Mouse (Mus musculus) limb, embryonic 15.5 days (tissue): ENCODE results near the gene Psma5. TPM values are rescaled to one million over a fixed set of nuclear protein-coding genes. Genes with fewer than 3 reads are reported as not detected.

ENCODE experiments used
- ATAC-seq: fragments of 200-750 bp; cut with Nextera tagmentation; 2 replicates; pipeline ENCODE4 v1.8.0; 2017; ENCODE audit warnings: low read depth, moderate TSS enrichment; ENCODE audit not compliant: insufficient number of reproducible peaks, low FRiP score, low TSS enrichment
- H3K27ac ChIP-seq: fragments of 300-500 bp; sonication (generic); 2 replicates; pipeline ENCODE4 v1.5.1; 2015; ENCODE audit warnings: moderate library complexity, mild to moderate bottlenecking, inconsistent platforms
- H3K27me3 ChIP-seq: fragments of 300-500 bp; sonication (generic); 2 replicates; pipeline ENCODE4 v1.6.1; 2015; ENCODE audit warnings: inconsistent platforms
- H3K36me3 ChIP-seq: fragments of 300-500 bp; sonication (generic); 2 replicates; pipeline ENCODE4 v1.6.1; 2015; ENCODE audit warnings: inconsistent platforms
- H3K4me1 ChIP-seq: fragments of 300-500 bp; sonication (generic); 2 replicates; pipeline ENCODE4 v1.6.1; 2015; ENCODE audit warnings: inconsistent platforms
- H3K4me2 ChIP-seq: fragments of 300-500 bp; sonication (generic); 2 replicates; pipeline ENCODE4 v1.6.1; 2015; ENCODE audit warnings: mild to moderate bottlenecking, inconsistent platforms
- H3K4me3 ChIP-seq: fragments of 300-500 bp; sonication (generic); 2 replicates; pipeline ENCODE4 v1.5.1; 2015; ENCODE audit warnings: mild to moderate bottlenecking, inconsistent platforms
- H3K9ac ChIP-seq: fragments of 300-500 bp; sonication (generic); 2 replicates; pipeline ENCODE4 v1.6.1; 2015; ENCODE audit warnings: inconsistent platforms
- H3K9me3 ChIP-seq: fragments of 300-500 bp; sonication (generic); 2 replicates; pipeline ENCODE4 v1.6.1; 2016; ENCODE audit warnings: inconsistent platforms
- WGBS: fragments of 180-500 bp; shearing (Covaris S2); methylation state at CpG from one replicate; pipeline ENCODE4 v1.1.7; 2015; 5-methylcytosine and 5-hydroxymethylcytosine counted together
- polyA plus RNA-seq: library from polyadenylated mRNA; unstranded; fragments of >200 nt; fragmentation: Nextera tagmentation; extraction: Ambion mirVana; gene quantifications from 2 replicates; pipeline ENCODE4 v1.2.1, GENCODE M21; 2015

Psma5 gene
- 254 and 257 TPM in 2 replicates for polyA plus RNA-seq

DNA sequence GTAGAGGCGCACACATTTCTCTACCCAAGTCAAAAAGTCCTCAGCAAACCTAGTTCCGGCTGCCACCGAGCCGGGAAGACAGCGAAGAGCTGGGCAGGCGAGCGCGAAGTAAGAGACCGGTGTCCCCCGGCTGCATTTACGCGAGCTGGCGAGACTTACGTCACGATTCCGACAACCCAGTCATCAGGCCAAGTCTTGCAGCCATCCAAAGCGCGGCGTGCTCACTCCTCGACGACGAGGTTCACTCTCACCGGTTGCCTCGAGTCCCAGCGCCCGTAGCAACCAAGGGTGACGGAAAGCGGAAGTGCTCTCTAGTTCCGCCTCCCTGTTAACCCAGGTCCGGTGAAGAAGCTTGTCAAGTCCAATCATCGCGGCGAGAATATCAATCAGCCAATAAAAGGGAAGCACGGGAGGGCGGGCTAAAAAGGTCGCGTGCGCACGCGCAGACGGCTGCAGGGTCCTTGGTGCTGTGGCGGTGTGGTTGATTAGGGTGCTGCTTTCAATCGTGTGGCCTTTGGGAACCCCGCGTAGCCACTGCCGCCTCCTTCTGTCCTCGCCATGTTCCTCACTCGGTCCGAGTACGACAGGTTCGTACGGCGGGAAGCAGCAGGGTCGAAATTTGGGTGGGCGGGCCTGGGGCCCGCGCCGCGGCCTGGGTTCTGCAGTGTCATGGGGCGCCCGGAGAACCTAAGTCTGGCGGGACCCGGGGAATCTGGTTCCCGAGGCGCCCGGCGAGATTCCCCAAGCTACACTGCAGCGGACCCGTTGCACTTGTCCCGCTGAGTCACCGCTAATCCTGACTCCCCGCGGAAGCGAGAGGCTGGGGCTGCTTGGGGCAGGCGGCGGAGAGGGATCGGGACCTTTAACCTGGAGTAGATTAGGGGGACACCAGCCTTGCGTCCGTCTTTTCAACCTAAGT, at the start of gene Psma5:
Gene Psma5, plus strand, starts transcription at position 208 of the 919 bp plus-strand sequence.
- H3K9me3 ChIP-seq, result no peaks in the 10 kb centered on the region
- under 1% methylated on average over 79 of the region's 79 CpGs for WGBS
- peaks cover 7% of the 10 kb centered on the region for H3K36me3 ChIP-seq
- H3K4me1 ChIP-seq, result peaks cover 8% of the 10 kb centered on the region; the same call in 1 of the 2 replicates
- H3K4me2 ChIP-seq, result peak within 1 kb of the TSS; percentile 66
- peak within 1 kb of the TSS; percentile 62 for H3K9ac ChIP-seq
- peak within 1 kb of the TSS; percentile 53 for H3K4me3 ChIP-seq
- no peaks in the 10 kb centered on the region for H3K27me3 ChIP-seq
- peak; percentile 99 for ATAC-seq
- peak within 1 kb of the TSS; percentile 19 for H3K27ac ChIP-seq

DNA sequence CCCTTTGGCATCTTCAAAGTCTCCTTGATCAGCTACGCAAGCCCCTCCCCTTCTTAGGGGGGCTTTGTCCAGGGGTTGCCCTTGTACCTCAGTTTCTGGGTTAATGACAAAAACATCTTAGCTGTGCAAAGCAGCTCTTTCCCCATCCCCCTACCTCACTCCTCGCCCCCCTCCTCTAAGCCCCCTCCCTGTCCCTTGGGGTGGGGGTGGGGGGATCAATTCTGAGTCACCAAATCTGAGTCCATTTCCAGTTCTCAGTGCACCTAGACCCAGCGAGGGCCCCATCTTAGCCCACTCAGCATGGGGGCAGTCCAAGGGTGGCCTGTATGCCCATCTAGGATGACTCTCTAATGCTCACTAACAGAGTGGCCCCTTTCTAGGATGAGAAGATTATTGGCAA, 47.7 kb upstream of the Psma5 start:
- Histone ChIP-seq H3K4me1 (peaks cover 47% of the 10 kb centered on the region), H3K4me2 (peak overlapping the region; percentile 89), H3K36me3 (peaks cover 25% of the 10 kb centered on the region), H3K9me3 (no peaks in the 10 kb centered on the region), H3K9ac (peak overlapping the region; percentile 58; the same call in 1 of the 2 replicates), H3K4me3 (peak overlapping the region; percentile 62), H3K27ac (peak overlapping the region; percentile 93; the same call in 1 of the 2 replicates), H3K27me3 (no peaks in the 10 kb centered on the region)
- WGBS, result 60% methylated on average over 3 of the region's 3 CpGs
- no peak for ATAC-seq

DNA sequence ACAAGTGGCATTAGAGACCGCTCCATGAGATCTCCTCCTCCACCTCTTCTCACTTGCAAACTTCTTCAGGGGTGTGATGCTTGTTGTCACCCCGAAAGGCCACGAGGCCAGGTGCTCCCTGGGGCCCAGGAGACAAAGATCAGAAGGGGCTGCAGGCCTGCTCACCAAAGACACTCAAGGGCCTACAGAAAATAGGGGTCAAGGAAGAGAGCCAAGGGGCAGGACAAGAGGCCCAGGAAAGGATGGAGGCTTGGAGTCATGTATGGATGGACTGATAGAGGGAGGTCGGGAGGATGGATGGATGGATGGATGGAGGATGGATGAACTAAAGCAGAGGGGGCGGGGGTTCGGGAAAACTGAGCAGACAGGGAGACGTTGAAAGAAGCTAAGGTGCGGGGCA, 47.2 kb upstream of the Psma5 start:
- ATAC-seq, result no peak
- Histone ChIP-seq H3K36me3 (peaks cover 20% of the 10 kb centered on the region), H3K9me3 (no peaks in the 10 kb centered on the region), H3K4me2 (peak overlapping the region; percentile 89), H3K4me1 (peaks cover 45% of the 10 kb centered on the region), H3K4me3 (peak overlapping the region; percentile 62), H3K27me3 (0 out of 2 replicates have a peak, but pooled peaks cover 3% of the 10 kb centered on the region), H3K27ac (peak overlapping the region; percentile 93), H3K9ac (peak overlapping the region; percentile 58)
- 5% methylated on average over 8 of the region's 8 CpGs for WGBS

DNA sequence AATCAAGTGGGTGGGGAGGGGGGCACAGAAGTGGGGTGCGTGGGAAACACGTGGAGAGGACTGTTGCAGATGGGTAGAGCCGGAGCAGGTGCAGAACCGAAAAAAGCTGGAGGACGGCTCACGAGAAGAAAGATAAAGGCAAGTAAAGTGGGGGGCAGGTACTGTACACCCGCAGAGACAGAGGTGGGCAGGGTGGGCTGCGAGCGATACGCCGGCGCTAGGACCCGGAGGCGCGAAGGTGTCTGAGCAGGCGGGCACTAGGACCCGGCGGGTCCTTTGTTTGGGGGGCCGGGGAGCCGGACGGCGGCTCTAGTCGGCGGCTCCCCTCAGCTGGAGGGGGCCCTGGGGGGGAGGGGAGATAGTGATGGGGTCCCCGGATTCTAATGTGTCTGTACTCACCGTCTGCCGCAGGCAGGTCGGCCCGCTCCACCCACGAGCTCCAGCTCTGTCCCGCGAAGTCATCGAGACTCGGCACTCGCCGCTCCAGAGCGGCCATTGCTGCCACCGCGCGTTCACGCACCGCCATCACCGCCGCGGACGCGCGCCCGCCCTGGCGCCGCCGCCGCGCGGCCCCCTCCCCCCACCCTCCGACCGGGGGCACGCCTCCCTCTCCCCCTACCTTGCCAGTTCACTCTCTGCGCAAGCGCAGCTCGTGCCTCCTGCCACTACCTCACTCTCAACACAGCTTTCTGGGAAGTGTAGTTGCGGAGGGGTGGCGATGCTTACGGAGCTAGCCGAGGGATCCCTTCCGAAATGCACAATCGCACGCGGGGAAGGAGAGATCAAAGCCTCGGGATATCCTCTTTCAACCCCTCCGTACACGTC, 46.6 kb upstream of the Psma5 start:
- ATAC-seq, result peak; percentile 93

DNA sequence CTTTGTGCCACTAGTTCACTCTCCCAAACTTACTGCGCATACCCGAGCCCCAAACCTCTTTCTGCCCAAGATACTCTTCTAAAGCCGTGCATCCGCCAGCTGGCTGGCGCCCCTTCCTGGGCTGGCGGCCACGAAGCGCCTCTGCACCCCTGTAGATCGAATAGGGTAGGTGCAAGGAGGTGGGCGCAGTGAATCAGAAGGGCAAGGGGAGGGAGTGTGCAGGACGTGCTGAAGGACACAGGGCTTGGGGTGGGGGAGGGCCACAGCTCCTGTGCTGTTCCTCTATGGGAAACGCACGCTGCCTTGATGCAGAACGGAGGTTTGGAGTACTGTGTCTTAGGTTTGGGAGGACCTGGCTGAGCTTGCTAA, 46.0 kb upstream of the Psma5 start, which contains the start of gene Atxn7l2:
Gene Atxn7l2, minus strand, starts transcription at position 164 of the 369 bp plus-strand sequence.
- Histone ChIP-seq H3K36me3 (peaks cover 8% of the 10 kb centered on the region), H3K27ac (peak within 1 kb of the TSS; percentile 93), H3K9ac (peak within 1 kb of the TSS; percentile 58), H3K4me2 (peak within 1 kb of the TSS; percentile 89), H3K9me3 (no peaks in the 10 kb centered on the region), H3K27me3 (0 out of 2 replicates have a peak, but pooled peaks cover 3% of the 10 kb centered on the region), H3K4me3 (peak within 1 kb of the TSS; percentile 62), H3K4me1 (peaks cover 43% of the 10 kb centered on the region)
- 0% methylated on average over 14 of the region's 14 CpGs for WGBS
- ATAC-seq, result peak; percentile 72

More for the DNA sequence above, 46.6 kb upstream of the Psma5 start:
- H3K27me3 ChIP-seq, result 0 out of 2 replicates have a peak, but pooled peaks cover 3% of the 10 kb centered on the region
- H3K4me2 ChIP-seq, result peak overlapping the region; percentile 89
- H3K4me1 ChIP-seq, result peaks cover 43% of the 10 kb centered on the region
- H3K27ac ChIP-seq, result peak overlapping the region; percentile 93
- H3K9ac ChIP-seq, result peak overlapping the region; percentile 58
- under 1% methylated on average over 46 of the region's 72 CpGs for WGBS
- peaks cover 14% of the 10 kb centered on the region for H3K36me3 ChIP-seq
- H3K4me3 ChIP-seq, result peak overlapping the region; percentile 62
- no peaks in the 10 kb centered on the region for H3K9me3 ChIP-seq

DNA sequence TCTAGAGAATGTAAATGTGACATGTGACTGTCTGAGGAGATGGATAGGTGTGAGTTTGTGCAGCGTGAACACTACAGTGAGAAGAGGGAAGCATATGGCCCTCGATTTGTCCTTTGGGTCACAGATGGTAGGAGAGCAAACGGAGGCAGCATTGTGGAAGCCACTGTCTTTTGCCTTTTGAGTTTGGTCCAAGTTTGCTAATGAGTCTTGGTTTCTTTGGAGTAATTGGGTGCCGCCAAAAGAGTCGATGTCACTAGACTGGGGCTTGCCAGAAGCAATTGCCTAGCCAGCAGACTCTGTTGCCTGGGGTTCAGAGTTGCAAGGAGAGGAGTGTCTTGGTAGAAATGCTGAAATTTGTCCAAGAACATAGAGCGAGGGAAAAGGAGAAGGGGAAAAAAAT, 44.9 kb upstream of the Psma5 start:
- ATAC-seq, result no peak
- Histone ChIP-seq H3K4me3 (no peak overlapping the region), H3K4me2 (no peak overlapping the region), H3K9me3 (no peaks in the 10 kb centered on the region), H3K27ac (no peak overlapping the region), H3K4me1 (peaks cover 33% of the 10 kb centered on the region), H3K36me3 (no peaks in the 10 kb centered on the region; the same call in 1 of the 2 replicates), H3K9ac (no peak overlapping the region), H3K27me3 (0 out of 2 replicates have a peak, but pooled peaks cover 5% of the 10 kb centered on the region)
- 80% methylated on average over 6 of the region's 6 CpGs for WGBS

DNA sequence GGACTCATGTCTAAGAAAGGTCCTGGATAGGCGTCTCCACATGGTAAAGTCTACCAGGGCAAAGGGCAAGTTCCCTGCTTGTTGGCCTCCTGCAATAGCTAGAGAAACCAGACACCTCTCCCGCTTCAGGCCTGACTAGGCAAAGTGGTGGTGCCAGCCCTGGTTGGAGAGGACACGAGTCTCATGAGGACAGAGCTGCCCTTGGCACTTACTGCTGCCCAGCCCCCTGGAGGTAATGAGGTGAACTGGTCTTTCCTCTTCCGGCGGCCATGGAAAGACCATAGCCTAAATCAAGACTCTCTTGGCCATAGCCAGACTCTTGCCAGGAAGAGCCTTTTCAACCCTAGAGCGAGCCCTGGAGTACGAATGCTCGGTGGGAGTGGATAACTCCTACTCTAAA, 44.3 kb upstream of the Psma5 start:
- no peak overlapping the region for H3K4me3 ChIP-seq
- H3K27ac ChIP-seq, result no peak overlapping the region
- 0 out of 2 replicates have a peak, but pooled peaks cover 5% of the 10 kb centered on the region for H3K27me3 ChIP-seq
- H3K4me1 ChIP-seq, result peaks cover 27% of the 10 kb centered on the region
- no peak overlapping the region for H3K4me2 ChIP-seq
- no peaks in the 10 kb centered on the region for H3K9me3 ChIP-seq
- H3K9ac ChIP-seq, result no peak overlapping the region
- H3K36me3 ChIP-seq, result no peaks in the 10 kb centered on the region
- no peak for ATAC-seq
- 80% methylated on average over 8 of the region's 8 CpGs for WGBS

DNA sequence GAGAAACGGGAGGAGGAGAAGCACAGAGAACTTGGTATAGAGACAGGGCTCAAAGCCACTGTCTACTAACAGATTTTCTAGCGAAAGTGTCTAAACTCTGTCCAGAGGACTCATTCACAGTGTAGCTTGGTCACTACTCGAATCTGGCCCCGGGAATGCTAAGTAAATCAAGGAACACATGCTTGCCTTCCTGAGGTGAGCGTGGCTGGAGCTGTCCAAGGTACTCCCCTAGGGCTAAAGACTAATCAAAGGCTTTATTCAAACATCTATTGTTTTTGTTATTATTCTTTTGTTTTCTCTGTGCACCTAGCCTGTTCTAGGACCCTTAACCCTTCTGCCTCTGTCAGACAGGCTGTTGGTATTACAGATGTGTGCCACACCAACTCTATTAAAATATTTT, 42.0 kb upstream of the Psma5 start:
- Histone ChIP-seq H3K9ac (no peak overlapping the region), H3K27me3 (peaks cover 5% of the 10 kb centered on the region; the same call in 1 of the 2 replicates), H3K27ac (no peak overlapping the region), H3K9me3 (no peaks in the 10 kb centered on the region), H3K36me3 (no peaks in the 10 kb centered on the region), H3K4me3 (no peak overlapping the region), H3K4me2 (no peak overlapping the region), H3K4me1 (peaks cover 5% of the 10 kb centered on the region)
- 13% methylated on average over 5 of the region's 5 CpGs for WGBS
- ATAC-seq, result no peak

DNA sequence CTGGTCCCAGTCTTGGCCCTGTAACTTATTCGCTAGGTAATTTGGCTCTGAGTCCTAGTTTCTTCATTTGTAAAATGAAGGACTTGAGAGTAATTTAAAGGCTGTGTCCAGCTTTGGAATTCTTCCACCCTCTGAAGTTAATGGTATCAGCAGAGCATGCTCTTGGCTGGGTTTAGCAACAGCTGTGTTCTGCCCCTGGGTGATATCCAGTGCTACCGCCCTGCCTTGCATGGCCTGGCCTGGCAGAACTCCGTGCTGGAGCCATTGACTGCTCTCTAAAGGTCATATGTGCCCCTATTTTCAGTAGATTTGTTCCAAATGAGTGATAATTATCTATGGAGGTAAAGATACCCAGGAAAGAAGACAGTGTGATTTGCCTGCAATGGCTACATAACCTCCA, 36.1 kb upstream of the Psma5 start:
- Histone ChIP-seq H3K4me1 (peaks cover under 1% of the 10 kb centered on the region; the same call in 1 of the 2 replicates), H3K36me3 (no peaks in the 10 kb centered on the region), H3K27me3 (peaks cover 39% of the 10 kb centered on the region), H3K4me3 (no peak overlapping the region), H3K27ac (no peak overlapping the region), H3K4me2 (no peak overlapping the region), H3K9ac (no peak overlapping the region), H3K9me3 (no peaks in the 10 kb centered on the region)
- 66% methylated on average over 3 of the region's 3 CpGs for WGBS
- ATAC-seq, result no peak

DNA sequence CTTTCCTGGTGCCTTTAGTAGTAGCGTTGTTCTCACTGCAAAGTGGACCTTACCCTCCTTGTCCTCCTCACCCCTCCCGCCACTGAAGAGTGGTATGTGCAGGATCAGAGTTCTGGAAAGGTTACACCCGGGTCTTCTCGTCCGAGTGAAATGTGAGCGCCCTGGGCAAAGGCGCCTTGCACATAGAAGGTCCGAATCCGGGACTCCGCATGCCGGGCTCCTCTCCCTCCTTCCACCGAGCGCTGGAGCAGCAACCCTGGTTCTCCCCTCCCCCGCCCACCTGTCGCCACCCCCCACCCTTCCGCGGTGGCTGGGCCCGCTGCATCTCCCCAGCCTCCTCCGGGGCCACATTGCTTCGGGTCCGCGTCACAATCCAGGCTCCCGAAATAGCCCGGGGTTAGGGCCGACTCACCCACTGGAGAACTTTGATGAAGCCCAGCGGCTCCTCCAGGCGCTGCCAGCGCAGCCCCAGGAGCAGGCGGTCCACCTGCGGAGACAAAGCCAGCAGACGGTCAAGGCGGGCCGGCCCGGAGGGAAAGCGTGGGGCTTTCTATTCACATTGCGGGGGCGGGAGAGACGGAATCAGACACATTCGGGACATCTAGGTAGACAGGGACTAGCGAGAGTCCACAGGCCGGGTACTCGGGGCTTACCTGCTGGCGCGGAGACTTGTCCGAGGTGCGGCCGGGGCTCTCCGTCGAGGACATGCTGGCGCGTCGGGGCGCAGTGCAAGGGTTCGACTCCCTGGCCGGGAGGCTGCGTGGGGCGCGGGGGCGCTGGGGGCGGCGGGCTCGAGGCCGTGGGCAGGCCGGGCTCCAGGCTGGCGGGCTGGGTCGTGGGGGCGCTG, 30.8 kb upstream of the Psma5 start:
- 3% methylated on average over 65 of the region's 67 CpGs for WGBS

More for the DNA sequence above, 30.8 kb upstream of the Psma5 start:
- H3K9ac ChIP-seq, result peak overlapping the region; percentile 43
- ATAC-seq, result peak; percentile 65
- H3K27me3 ChIP-seq, result peaks cover 60% of the 10 kb centered on the region
- H3K9me3 ChIP-seq, result no peaks in the 10 kb centered on the region
- H3K4me2 ChIP-seq, result peak overlapping the region; percentile 90
- H3K4me1 ChIP-seq, result peaks cover 15% of the 10 kb centered on the region
- peak overlapping the region; percentile 47 for H3K4me3 ChIP-seq
- no peak overlapping the region for H3K27ac ChIP-seq
- H3K36me3 ChIP-seq, result no peaks in the 10 kb centered on the region
